Mouse (Mus musculus): ENCODE measurements around the gene Apopt1.

DNA sequence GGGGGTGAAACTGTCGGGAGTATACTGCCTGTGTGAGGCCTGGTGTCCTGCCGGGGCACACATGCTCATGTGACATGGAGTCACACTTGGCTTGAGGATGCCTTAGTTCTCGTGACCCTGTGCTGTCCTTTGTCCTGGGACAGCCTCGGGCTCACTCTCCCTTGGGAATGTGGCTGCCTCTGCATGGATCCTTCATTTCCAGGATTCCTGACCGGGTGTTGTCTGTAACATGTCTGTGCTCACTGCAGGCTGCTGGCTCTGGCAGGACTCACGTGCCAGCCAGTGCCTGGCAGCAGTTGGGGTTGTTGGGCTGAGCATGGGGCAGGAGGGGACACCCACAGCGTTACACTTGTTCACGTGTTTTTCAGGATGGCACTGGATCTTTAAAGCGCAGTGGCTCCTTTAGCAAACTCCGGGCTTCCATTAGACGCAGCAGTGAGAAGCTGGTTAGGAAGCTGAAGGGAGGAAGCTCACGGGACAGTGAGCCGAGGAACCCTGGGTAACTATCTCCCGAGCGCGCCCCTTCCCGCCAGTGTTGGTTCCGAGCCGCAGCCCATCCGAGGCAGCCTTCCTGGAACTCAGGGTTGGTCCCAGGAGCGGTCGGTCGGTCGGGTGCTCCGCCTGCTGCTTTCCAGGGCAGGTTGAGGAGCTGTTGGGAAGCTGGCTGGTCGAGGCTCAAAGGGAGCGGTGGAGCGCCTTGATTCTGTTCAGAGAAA is 82.3 kb downstream of the Apopt1 start:
- TF ChIP-seq CTCF (IDR thresholded peaks at IDR 0.05; ENCODE audit: low read depth) = no peak
- no peak for TF ChIP-seq EP300 (IDR thresholded peaks at IDR 0.05; ENCODE audit: low read depth)
